Mouse (Mus musculus) cortical plate, adult 2 months (tissue): ENCODE data around the gene Fgd2.

Experiments
- CTCF ChIP-seq: fragments of 200-500 bp; IDR thresholded peaks from 2 replicates; pipeline ENCODE4 v1.5.1; 2011; ENCODE audit warnings: mild to moderate bottlenecking, control low read depth, low read length; ENCODE audit not compliant: insufficient read depth; ENCODE audit errors: extremely low read depth
- POLR2A ChIP-seq: fragments of 200-500 bp; IDR thresholded peaks from 2 replicates; pipeline ENCODE4 v1.6.1; 2011; ENCODE audit warnings: mild to moderate bottlenecking, low read length, control low read depth; ENCODE audit not compliant: insufficient read depth; ENCODE audit errors: extremely low read depth

DNA sequence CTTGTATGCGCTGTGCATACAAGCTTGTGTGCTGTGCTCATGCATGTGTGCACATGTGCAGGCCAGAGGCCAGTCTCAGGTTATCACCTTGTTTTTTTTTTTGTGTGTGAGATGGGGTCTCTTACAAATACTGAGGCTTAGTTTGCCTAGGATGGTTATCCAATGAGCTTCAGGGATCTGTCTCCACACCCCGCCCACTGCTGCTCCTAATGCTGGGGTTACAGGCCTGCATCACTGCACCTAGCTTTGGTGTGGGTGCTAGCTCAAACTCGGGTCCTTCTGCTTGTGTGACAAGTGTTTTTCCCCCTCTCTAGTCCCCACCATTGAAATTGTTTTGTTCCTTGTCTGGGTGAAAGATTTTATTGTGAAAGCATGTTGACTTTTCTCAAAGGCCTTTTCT lies 30.5 kb upstream of the Fgd2 start:
- TF ChIP-seq CTCF (no peak), POLR2A (no peak)
